Mouse (Mus musculus): Measurements from ENCODE around the gene Lin37.

GRCm38 (mm10) chr7:30558656-30559442 lies 789 bp downstream of the Lin37 start:
- TF ChIP-seq CTCF (IDR thresholded peaks at IDR 0.05; ENCODE audit: low read depth, low read length), result no peak
- no peak for TF ChIP-seq TAL1 (conservative IDR thresholded peaks at IDR 0.05; ENCODE audit: low read depth, low read length)
- no peak for TF ChIP-seq POLR2AphosphoS5 (IDR thresholded peaks at IDR 0.05; ENCODE audit: insufficient replicate concordance, low read depth, low read length)
- no peak for TF ChIP-seq GATA1 (IDR thresholded peaks at IDR 0.05; ENCODE audit: borderline replicate concordance, low read length)

Measured in G1E (cell line).